Mouse (Mus musculus) cerebellum, adult 18-20 months (tissue): ENCODE results near the gene Cntnap5b.
"Not testable (repeated sequence)": the region's sequence is repeated elsewhere in the genome, so short reads cannot be mapped to it uniquely, and the experiment has no call there.

Experiments used
- DNase-seq, 2 experiments: peaks; one replicate each; pipeline ENCODE4 v3.0.0; 2021

The Cntnap5b gene

DNA sequence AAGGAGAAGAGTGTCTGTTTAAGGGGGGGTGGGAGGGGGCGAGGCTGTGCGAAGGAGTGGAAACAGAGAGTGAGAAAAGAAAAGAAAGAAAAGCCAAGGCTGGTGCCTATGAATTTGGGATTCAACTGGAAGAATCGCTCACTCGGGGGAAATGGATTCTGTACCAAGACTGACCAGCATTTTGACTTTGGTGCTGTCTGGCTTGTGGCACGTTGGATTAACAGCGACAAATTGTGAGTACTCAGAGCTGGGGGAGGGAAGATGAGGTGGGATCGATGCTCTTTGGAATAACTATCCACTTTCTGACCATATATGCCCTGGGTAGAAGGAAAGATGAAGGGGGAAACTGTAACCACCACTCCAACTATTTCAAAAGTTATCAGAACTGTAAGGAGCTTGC lies at the start of gene Cntnap5b:
TSS of gene Cntnap5b (plus strand) at position 152 of the 400 bp plus-strand sequence.
- DNase-seq: no peak

DNA sequence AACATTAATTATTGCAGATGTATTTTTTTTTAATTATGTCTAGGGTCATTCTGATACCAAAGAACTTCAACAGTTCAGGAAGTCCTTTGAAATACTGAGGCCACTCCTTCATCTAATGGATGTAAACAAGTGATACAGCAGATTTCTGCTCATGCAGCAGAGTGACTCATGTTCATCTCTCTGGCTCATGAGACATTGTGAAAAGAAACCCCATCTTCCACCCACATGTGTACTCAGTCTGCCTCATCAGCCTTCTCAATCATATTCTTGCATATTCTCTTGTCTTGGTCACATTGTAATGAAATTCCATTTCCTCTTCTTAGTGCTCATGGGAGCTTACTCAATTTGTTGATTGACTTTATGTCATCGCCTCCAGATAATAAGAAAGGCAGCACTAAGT lies 12.6 kb upstream of the Cntnap5b start:
- DNase-seq: no peak

DNA sequence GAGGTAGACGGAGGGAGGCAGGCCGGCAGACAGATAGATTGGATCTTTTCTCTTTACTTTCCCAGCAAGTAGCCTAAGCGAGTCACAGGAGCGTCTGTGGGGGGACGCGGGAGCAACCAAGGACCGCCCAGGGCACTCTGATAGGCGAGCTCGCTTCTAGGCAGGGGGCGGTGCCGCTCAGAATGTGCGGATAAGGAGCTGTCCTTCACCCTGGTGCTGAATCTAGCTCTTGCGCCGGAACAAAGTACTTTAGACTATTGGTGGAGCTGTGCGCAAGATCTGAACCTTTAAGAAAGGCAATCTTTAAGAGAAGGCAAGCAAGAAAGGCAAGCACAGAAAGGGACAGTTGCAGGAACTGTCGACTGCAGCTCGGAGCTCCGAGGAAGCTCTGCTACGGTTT lies 382 bp upstream of the Cntnap5b start:
- peak; percentile 4 to 5 for DNase-seq

DNA sequence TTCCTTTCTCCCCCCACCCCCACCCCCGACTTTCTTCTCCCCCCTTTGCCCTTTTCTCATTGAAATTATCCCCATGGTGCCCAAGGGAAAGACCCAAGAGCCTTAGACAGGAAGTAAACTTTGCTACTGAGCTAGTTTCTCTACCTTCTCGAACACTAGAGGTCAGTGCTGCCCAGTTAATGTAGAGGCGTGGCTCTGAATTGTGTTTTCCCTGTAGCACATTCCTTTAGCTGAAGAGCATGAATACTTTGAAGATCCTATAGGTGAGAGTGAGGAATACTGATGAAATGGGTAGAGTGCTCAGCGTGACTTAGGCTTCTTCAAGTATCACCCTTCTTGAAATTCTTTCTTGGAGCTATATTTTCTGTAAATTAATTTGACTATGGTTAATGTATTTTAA lies 1.6 kb downstream of the Cntnap5b start:
- peak; percentile 3 to 5 for DNase-seq

DNA sequence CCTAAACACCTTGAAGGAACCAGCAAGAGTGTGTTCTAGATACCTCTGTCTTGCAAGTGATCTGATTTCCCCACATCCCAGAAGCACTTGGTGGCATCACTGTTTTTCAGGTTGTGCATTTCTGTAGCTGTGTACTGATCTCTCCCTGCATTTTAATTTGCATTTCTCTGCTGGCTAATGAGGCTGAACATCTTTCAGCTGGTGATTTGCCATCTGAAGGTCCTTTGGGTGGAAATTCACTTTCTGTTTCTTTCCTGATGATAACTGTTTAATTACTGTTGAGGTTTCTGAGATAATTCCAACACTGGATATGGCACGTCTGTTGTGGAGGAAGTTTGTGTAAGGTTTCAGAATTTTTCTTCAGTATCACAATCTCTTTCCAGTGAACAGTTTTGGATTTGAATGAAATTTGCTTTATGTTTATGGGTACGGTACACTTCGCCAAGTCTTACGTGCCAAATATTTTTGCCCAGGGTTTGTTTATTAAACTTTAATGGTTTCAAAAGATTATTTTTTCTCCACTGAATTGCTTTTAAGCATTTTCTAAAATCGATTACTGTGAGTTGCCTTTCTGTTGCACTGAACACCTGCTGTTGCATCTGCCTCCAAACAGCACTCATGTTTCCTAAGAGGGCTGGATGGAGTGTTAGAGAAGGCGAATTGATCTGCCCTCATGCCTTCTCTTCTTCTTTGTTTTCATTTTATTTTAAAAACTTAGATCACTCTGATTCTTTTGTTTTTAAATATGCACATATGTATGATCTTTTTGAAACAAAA lies 41.0 kb downstream of the Cntnap5b start:
- no peak for DNase-seq

DNA sequence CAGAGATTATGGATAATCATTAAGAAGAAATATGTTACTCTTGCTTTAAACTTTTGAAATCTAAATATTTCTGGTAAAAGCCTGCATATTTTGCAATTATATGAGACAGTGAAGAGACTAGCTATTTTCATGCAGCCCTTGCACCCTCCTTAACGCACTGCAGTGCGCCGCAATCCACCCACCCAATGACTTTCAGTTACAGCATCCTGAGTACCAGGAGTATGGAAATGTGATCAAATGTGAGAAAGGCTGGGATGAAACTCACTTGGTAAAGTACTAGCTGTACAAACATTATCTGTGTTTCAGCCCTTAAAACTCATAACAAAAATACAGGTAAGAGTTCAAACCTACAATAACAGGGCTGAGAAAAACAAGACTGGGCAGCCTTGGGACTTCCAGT lies 99.8 kb downstream of the Cntnap5b start:
- DNase-seq: no peak

DNA sequence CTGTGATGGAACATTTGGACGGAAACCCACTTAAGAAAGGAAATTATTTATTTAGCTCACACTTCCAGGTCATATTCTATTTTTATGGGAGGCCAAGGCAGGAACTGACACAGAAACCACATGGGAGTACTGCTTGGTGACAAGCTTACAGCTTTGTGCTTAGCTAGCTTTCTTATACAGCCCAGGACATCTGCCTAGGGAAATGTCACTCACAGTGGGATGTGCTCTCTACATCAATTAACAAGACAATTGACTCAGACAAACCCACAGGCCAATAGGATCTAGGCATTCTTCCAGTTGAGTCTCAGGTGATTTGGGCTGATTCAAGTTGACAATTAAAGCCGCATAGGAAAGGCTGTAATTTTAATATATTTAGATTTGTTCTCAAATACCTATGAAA lies 135.2 kb downstream of the Cntnap5b start:
- DNase-seq: peak in 1 of 2 experiments; percentile 1

DNA sequence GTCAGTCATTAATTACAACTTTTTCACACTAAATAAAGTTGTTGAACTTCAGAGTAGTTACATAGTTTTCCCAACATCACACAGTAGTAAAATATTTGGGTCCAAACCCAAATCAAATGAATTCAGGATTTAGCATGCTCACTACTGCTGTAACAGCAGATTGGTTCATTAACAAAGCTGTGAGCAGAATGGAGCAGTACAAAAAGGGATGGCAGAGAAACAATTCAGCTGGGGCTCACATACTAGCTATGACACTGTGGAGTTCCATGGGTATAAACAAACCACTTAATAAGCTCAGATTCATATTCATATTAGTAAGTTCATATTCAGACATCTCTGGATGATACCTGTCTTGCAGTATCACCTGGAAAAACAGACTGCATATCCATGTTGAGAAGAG lies 170.9 kb downstream of the Cntnap5b start:
- no peak for DNase-seq

DNA sequence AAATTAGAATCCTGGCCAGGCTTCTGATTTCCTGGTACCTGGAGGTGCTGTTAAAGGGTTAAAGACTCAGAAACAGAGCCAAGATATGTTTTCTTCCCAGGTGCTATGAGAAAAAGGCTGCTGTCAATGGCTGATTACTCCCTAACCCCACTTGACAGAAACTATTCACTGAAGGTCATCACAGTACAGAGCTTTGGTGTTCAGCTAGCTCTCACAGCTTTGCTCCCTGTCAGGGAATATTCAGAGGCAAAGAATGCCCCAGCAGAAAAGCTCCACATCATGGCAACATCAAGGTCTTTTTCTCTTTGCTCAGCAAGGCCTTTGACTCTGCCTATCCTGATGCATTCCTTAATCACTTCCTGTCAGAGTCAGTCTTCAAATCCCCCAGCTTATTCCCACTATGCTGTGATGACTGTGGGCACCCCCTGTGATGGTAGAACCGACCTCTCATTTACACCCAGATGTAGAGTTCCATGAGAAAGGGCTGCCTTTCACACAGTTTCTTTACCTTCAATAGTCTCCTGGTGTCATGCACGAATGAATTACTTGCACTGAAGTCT lies 186.9 kb downstream of the Cntnap5b start:
- DNase-seq: no peak

DNA sequence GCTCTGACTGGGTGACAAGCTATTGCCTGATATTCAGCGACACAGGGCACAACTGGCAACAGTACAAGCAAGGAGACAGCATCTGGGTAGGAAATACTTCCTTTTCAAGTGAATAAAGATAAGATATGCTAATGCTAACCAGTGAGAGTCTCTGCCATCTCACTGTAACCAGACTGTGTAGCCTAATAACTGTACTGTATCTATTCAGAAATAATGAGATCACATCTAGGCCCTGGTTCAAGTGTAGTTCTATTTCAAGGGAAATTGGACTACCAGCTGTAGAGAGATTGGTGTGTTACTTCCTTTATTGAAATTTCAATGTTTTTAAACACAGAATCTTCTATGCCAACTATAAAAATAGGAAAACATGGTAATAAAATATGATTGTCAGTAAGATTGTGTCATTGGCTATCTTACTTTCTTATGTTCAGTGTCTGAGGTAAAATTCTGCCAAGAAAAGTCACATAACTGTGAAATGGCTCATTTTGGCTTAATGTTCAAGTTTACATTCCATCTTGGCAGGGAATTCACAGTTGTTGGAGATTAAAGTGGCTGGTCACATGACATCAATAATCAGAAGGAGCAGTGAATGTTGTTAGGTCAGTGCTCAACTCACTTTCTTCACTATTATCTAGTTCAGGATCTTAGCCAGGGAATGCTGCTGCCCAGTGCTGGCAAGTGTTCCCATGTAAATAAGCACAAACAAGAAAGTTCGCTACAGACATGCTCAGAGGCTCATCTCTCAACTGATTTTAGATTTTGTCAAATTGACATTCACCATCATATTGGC lies 194.9 kb downstream of the Cntnap5b start:
- DNase-seq: no peak

DNA sequence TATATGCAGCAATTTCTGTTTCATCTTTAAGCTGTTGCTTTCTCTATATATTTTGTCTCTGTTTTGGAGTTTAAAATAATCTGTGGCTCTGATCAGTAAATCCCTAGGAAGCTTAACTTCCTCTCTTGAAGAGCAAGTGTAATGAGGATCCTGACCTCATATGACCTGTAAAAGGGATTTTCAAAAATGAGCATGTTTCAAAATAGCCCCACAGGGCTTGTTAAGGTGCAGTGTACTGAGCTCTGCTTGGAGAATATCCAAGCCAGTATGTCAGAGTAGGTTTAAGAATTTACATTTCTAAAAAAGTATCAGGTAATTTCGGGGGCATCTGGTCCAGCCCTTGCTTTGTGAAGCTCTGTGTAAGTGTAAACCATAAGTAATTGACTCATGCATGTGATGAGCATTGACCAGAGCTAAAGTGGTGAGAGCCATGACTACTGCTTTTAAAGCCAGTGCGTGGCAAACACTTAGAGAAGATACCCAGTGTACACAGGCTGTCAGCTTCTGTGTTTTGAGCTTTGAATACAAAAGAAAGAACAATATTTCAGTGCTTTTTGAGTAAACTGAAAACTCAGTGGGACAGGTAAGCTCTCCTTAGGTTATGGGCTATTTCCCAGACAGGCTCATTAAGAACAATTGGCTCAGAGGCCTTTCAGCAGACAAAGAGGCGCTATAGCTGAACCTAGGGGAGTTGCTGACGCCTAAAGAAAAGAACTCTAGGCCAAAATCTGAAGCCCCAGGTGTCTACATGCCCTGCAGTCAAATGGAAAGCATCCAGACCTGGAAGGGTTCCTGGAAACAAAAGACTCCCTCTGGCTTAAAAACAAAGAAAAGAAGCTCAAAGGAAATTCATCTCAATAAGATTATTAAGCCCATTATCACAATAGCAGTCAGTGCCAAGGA lies 197.9 kb downstream of the Cntnap5b start:
- no peak for DNase-seq

DNA sequence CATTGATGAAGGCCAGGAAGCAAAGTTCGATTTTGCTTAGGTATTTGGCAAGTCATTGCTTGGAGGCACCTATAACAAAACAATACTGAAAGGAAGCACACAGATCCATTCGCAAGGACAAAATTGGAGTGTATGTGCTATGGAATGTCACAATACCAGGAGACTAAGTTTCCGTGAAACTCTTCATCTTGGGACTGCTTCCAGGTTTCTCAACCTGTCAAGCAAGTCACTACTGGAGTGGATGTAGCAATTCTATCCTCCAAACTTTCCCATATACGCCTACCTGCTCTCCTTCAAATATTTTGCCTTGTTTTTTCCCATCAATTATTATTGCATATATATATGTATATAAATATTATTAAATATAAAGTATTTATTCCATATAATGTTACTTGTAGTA lies 228.7 kb downstream of the Cntnap5b start:
- DNase-seq: not testable (repeated sequence)

DNA sequence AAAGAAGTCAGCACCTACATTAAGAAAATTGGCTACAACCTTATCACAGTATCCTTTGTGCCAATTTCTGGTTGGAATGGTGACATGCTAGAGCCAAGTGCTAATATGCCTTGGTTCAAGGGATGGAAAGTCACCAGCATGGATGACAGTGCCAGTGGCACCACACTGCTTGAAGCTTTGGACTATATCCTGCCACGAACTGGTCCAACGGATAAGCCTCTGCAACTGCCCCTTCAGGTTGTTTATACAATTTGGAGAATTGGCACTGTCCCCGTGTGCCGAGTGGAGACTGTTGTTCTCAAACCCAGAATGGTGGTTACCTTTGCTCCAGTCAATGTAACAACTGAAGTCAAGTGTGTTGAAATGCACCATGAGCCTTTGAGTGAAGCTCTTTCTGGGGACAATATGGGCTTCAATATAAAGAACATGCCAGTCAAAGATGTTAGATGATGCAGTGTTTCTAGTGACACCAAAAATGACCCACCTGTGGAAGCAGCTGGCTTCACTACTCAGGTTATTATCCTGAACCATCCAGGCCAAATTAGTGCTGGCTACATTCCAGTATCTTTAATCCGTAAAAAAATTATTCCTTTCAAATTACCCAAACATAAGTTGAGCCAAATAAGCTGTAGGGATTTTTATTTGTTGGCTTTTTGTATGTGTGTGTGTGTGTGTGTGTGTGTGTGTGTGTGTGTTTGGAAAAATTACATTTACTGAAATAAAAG lies 233.6 kb downstream of the Cntnap5b start:
- DNase-seq: no peak

DNA sequence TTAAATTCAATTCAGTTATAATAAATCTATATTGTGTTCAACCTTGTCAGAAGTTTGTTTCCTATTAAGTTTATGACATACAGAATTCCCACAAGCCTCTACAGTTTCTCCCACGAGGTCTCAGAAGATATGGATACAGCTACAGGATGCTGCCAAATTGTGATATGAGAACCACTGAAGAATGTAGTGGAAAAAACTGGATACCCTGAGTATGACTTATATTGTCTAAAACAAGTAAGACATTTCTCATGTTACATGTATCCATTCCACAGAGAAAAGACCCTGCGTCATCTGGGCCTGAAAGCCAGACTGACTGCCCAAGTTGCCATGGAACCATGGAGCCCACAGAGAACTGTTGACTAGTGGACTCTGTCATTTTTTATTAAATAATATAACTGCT lies 269.2 kb downstream of the Cntnap5b start:
- DNase-seq: no peak

DNA sequence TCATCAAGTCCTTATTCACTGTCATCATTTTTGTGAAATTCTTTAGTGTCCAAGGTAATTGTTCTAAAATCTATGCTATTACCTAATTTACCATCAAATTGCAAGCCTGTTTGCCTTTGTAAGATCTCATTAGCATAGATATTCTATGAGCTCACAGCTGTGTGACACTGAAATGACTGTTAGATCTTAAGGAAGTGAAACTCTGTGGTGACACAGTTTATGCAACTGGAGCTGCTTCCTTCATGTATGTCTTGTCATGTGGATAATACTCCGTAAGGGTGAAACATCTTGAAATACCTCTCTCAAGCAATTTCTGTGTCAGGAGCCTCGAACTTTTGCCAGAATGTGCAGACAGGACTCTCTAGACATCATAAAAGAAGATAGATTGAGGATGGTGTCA lies 307.2 kb downstream of the Cntnap5b start:
- DNase-seq: no peak

DNA sequence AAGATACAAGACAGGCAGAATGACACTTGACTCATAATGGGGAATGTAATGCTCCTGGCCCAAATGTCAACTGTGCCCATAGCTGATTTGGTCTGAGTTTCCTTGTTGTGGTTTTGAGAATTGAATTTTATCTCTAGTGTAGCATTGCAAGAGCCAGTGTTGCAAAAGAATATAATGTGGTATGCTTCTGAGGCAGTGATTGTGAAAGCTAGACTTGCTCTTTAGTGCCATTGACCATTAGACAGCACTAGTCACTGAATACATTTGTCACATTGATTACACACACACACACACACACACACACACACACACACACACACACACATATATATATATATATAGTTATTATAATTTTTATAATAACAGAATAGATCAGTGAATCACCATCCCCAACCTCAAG lies 328.0 kb downstream of the Cntnap5b start:
- DNase-seq: no peak

DNA sequence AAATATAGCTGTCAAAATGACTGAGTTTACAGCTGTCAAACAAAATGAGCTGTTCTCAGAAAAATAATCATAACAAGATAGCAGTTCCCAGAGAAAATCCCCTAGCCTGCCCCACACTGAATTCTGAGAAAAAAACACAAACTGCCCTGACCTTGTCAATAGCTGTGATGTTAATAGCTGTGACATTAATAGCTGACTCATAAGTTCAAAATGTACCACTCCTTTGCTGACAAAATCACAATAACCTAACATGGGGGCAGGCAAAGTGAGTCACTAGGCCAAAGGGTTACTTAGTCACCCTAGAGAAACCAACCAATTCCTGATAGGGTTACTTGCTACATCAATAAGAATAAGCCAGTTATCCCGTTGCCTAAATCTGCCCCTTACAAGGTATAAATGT lies 328.5 kb downstream of the Cntnap5b start:
- DNase-seq: no peak

DNA sequence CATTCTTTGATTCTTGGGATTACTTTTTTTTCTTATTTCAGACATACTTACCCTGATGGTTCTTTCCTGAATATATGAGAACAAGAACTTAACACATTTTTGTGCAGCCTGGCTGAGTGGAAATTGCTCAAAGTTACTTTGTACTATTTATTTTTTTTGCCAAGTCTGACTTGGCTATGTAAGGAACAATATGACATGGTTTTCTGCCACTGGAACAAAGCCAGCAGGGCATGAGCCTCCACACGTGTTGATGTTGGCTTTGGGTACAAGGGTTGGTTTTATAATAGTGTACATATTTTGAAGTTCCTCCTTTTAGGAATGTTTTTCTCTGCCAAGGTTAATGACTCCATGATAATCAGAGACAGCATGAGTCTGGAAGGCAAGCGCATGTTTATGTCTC lies 331.8 kb downstream of the Cntnap5b start:
- no peak for DNase-seq

DNA sequence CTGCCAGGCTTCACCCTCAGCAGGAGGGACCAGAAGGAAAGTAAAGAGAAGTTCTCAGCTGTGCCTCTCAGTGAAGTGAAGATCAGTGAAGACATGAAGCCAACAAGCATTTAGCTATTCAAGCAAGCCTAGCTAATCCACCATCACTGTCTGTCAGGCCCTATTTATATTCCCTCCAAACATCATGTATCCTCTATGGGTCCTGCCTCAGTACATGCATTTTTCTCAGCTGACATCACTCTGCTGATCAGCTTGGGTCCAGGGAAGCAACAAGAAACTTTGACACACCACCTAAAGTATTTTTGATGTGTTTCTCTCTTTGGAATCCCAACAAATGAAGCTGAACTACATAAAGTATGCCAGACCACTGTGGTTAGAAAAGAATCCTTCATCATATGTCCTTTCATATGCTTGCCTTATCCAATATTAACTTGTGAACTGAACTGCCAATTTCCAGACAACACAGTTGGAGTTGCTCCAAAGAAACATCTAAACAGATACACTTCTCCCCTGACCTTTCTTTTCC lies 349.9 kb downstream of the Cntnap5b start:
- DNase-seq: no peak

DNA sequence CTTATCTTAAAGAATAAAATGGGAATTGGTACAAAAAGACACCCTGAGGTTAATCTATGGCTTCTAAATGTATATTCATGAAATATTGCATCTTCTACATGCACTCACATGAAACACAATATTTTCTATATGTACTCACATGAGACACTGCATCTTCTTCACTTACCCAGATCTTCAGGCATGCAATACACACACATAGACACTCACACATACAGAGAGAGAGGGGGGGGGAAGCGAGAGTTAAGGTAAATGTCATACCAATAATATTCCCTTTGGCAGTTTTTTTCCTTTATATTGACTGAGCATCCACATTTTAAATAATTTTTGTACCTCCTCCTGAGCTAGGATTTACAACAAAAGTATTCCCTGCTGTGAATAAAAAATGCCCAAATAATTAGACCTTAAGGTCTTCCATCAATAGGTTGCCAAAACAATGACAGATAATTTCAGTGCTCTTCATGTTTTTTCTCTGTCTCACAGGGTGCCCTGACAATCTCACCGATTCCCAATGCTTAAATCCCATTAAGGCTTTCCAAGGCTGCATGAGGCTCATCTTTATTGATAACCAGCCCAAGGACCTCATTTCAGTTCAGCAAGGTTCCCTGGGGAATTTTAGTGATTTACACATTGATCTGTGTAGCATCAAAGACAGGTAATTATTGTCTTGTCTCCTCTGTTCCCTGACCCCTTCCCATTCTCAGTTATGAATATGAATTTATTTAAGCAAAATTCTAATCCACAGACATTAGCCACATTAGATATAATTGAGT lies 391.2 kb downstream of the Cntnap5b start:
- no peak for DNase-seq

DNA sequence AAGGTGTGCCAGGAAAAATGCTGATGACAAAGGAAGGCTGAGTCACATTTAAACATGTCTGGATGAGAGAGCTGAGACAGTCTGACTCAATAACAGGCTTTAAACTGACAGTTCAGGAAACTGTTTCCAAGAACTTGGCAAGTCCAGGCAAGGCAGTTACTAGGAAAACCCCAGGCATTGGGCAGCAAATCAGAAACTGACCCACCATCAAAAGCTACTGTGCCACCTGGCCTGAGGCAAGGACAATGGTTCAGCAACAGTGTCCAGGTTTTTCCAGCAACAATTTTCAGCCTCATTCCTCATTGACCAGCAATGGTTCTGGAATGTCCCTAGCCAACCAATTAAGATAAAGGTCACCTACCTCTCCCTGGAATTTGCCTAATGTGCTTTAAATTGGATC lies 399.0 kb downstream of the Cntnap5b start:
- no peak for DNase-seq
